ENCODE assay signal across 9 mouse cellular contexts in genomic region chr7:100178016-100178890, GRCm38 (mm10). TPM values are rescaled to one million over a fixed set of nuclear protein-coding genes. Genes with fewer than 3 reads are reported as not detected.
A peak's percentile ranks its signal among the peaks of the same experiment; 100 is the strongest.
DNase-seq lines count a peak whose midpoint lies in the region; ATAC-seq and TF ChIP-seq lines count a peak whose summit lies in the region.
"Had no signal": no experiment of that assay in that cellular context is flagged by ENCODE, and none has a peak within 500 bp of the region (broad histone marks: within the 10 kb centered on the region; RNA-seq: fewer than 3 reads in every experiment).

No protein-coding gene starts in this region.

- TF ChIP-seq CTCF in kidney, postnatal 0 days (IDR thresholded peaks at IDR 0.05; ENCODE audit: low read depth): no peak
- TF ChIP-seq CTCF in liver, embryonic 14.5 days (IDR thresholded peaks at IDR 0.05; ENCODE audit: low read depth): no peak
- no peak for TF ChIP-seq CTCF in thymus, adult 2 months (IDR thresholded peaks at IDR 0.05; ENCODE audit: borderline replicate concordance, control insufficient read depth, extremely low read depth, insufficient read depth, low read length, poor library complexity)

- H3K27me3 ChIP-seq in forebrain, embryonic 13.5 days: peaks cover 52% of the 10 kb centered on the region
- peaks cover 40% of the 10 kb centered on the region for H3K27me3 ChIP-seq in heart, embryonic 15.5 days
- H3K27me3 ChIP-seq in kidney, postnatal 0 days (ENCODE audit: insufficient read depth, low read length): peaks cover 19% of the 10 kb centered on the region
- peaks cover 20% of the 10 kb centered on the region for H3K27me3 ChIP-seq in liver, embryonic 14.5 days (ENCODE audit: control insufficient read depth, insufficient read depth, low read length)
- H3K27me3 ChIP-seq in thymus, adult 2 months (ENCODE audit: control insufficient read depth, insufficient read depth, low read length): peaks cover 11% of the 10 kb centered on the region

- peaks cover 12% of the 10 kb centered on the region for H3K4me1 ChIP-seq in forebrain, embryonic 13.5 days
- peaks cover 15% of the 10 kb centered on the region for H3K4me1 ChIP-seq in heart, embryonic 15.5 days (replicated peaks)
- peaks cover 10% of the 10 kb centered on the region; the same call in 1 of the 2 replicates for H3K4me1 ChIP-seq in kidney, postnatal 0 days (replicated peaks; ENCODE audit: insufficient read depth, low read length)
- H3K4me1 ChIP-seq in liver, embryonic 14.5 days (replicated peaks; ENCODE audit: control insufficient read depth in 2 of 2, insufficient read depth in 2 of 2, low read length in 1 of 2): peaks cover 17 to 23% of the 10 kb centered on the region in 2 experiments
- H3K4me1 ChIP-seq in thymus, adult 2 months (replicated peaks; ENCODE audit: control insufficient read depth, insufficient read depth, low read length): peaks cover 11% of the 10 kb centered on the region

- no peaks in the 10 kb centered on the region; the same call in 1 of the 2 replicates for H3K9me3 ChIP-seq in forebrain, embryonic 13.5 days (replicated peaks)
- no peaks in the 10 kb centered on the region for H3K9me3 ChIP-seq in heart, embryonic 15.5 days (replicated peaks)
- no peaks in the 10 kb centered on the region for H3K9me3 ChIP-seq in kidney, postnatal 0 days (replicated peaks; ENCODE audit: low read length)
- H3K9me3 ChIP-seq in liver, embryonic 14.5 days (ENCODE audit: control insufficient read depth, low read length): no peaks in the 10 kb centered on the region

- 9% methylated on average over 30 of the region's 30 CpGs for WGBS in forebrain, embryonic 13.5 days
- WGBS in heart, embryonic 15.5 days: 6% methylated on average over 30 of the region's 30 CpGs
- 7% methylated on average over 30 of the region's 30 CpGs for WGBS in kidney, postnatal 0 days
- 6% methylated on average over 30 of the region's 30 CpGs for WGBS in liver, embryonic 14.5 days (ENCODE audit: insufficient replicate concordance)
- WGBS in thymus, adult 2 months: 6% methylated on average over 30 of the region's 30 CpGs

- peak overlapping the region; percentile 35 for H3K4me3 ChIP-seq in forebrain, embryonic 13.5 days
- peak overlapping the region; percentile 49 for H3K4me3 ChIP-seq in heart, embryonic 15.5 days
- peak overlapping the region; percentile 41 for H3K4me3 ChIP-seq in kidney, postnatal 0 days (replicated peaks; ENCODE audit: low read depth, low read length)
- H3K4me3 ChIP-seq in liver, embryonic 14.5 days (ENCODE audit: insufficient read depth in 1 of 2, low read depth in 2 of 2, low read length in 2 of 2): peak overlapping the region; percentile 41 to 52
- H3K4me3 ChIP-seq in thymus, adult 2 months (ENCODE audit: control insufficient read depth, insufficient read depth, low read length): 0 out of 2 replicates have a peak overlapping the region, but pooled peaks have one; percentile 2

- no peak for TF ChIP-seq EP300 in liver, embryonic 14.5 days (IDR thresholded peaks at IDR 0.05; ENCODE audit: low read depth)

- no peak overlapping the region for H3K27ac ChIP-seq in forebrain, embryonic 13.5 days
- H3K27ac ChIP-seq in heart, embryonic 15.5 days: no peak overlapping the region
- no peak overlapping the region for H3K27ac ChIP-seq in kidney, postnatal 0 days
- H3K27ac ChIP-seq in liver, embryonic 14.5 days: no peak overlapping the region
- H3K27ac ChIP-seq in thymus, adult 2 months (ENCODE audit: control insufficient read depth, insufficient read depth, low read length): no peak overlapping the region

- H3K36me3 ChIP-seq in forebrain, embryonic 13.5 days (ENCODE audit: poor library complexity, severe bottlenecking): no peaks in the 10 kb centered on the region
- H3K36me3 ChIP-seq in heart, embryonic 15.5 days: no peaks in the 10 kb centered on the region
- no peaks in the 10 kb centered on the region for H3K36me3 ChIP-seq in kidney, postnatal 0 days (ENCODE audit: insufficient read depth, low read length)
- no peaks in the 10 kb centered on the region for H3K36me3 ChIP-seq in liver, embryonic 14.5 days (replicated peaks; ENCODE audit: control insufficient read depth, insufficient read depth, low read depth)
- H3K36me3 ChIP-seq in thymus, adult 2 months (ENCODE audit: control insufficient read depth, insufficient read depth, low read length): no peaks in the 10 kb centered on the region

- H3K4me2 ChIP-seq in forebrain, embryonic 13.5 days: peak overlapping the region; percentile 63
- H3K4me2 ChIP-seq in heart, embryonic 15.5 days: peak overlapping the region; percentile 83
- peak overlapping the region; percentile 83 for H3K4me2 ChIP-seq in kidney, postnatal 0 days (ENCODE audit: low read length)
- peak overlapping the region; percentile 62 for H3K4me2 ChIP-seq in liver, embryonic 14.5 days (ENCODE audit: low read depth)

- DNase-seq in cerebellum, postnatal 25 days: peak; percentile 20 to 33
- DNase-seq in cerebellum, adult 8-10 months: no peak
- DNase-seq in kidney, postnatal 0 days (ENCODE audit: low spot score): peak; percentile 72
- DNase-seq in liver, embryonic 14.5 days (ENCODE audit: low read depth in 3 of 3, low spot score in 3 of 3): peak in 2 of 3 experiments; percentile 31 to 32
- peak; percentile 13 for DNase-seq in naive thymus-derived CD4-positive, alpha-beta T cell, adult 2 months (ENCODE audit: low read depth)
- DNase-seq in thymus, adult 2 months: peak; percentile 34

- 0 out of 2 replicates have a peak, but pooled peaks have one; percentile 33 for ATAC-seq in forebrain, embryonic 13.5 days
- peak; percentile 75 for ATAC-seq in heart, embryonic 15.5 days (replicated peaks; ENCODE audit: insufficient number of reproducible peaks, insufficient read depth, low FRiP score, low read depth)
- peak; percentile 69 for ATAC-seq in kidney, postnatal 0 days (replicated peaks; ENCODE audit: low FRiP score, low read depth)
- ATAC-seq in liver, embryonic 14.5 days (ENCODE audit: insufficient read depth): peak; percentile 68

- TF ChIP-seq POLR2A in thymus, adult 2 months (IDR thresholded peaks at IDR 0.05; ENCODE audit: control insufficient read depth, extremely low read depth, insufficient read depth, low read length, poor library complexity): no peak

- peak overlapping the region; percentile 47 for H3K9ac ChIP-seq in forebrain, embryonic 13.5 days
- H3K9ac ChIP-seq in heart, embryonic 15.5 days: peak overlapping the region; percentile 34; the same call in 1 of the 2 replicates
- peak overlapping the region; percentile 42; the same call in 1 of the 2 replicates for H3K9ac ChIP-seq in kidney, postnatal 0 days (ENCODE audit: low read depth, low read length)
- H3K9ac ChIP-seq in liver, embryonic 14.5 days (replicated peaks): peak overlapping the region; percentile 25; the same call in 1 of the 2 replicates

RNA-seq across cellular contexts. Expression of gene Kcne3, which starts 2.0 kb away (rescaled TPM):
- 1.4 and 2.0 TPM in 2 replicates for polyA plus RNA-seq in forebrain, embryonic 13.5 days (2015; fragmentation: Nextera tagmentation; extraction: Ambion mirVana)
- polyA plus RNA-seq in heart, embryonic 15.5 days (2015; fragmentation: Nextera tagmentation; extraction: Ambion mirVana): 6.7 and 7.4 TPM in 2 replicates
- polyA plus RNA-seq in kidney, postnatal 0 days (2015; fragmentation: Nextera tagmentation; extraction: Ambion mirVana): 2.3 and 2.6 TPM in 2 replicates
- 1.4 TPM in 2 replicates for polyA plus RNA-seq in liver, embryonic 14.5 days (2012; rRNA removed)
- polyA plus RNA-seq in liver, embryonic 14.5 days (2014; fragmentation: Nextera tagmentation; extraction: Ambion mirVana): 0.88 and 1.2 TPM in 2 replicates
- polyA plus RNA-seq in thymus, adult 2 months (2012; rRNA removed): 0.97 and 1.7 TPM in 2 replicates
- polyA plus RNA-seq: C2C12 had no signal

RNA-seq across cellular contexts. Expression of gene Lipt2, which starts 19.2 kb away (rescaled TPM):
- 16.3 and 17.1 TPM in 2 replicates for polyA plus RNA-seq in forebrain, embryonic 13.5 days (2015; fragmentation: Nextera tagmentation; extraction: Ambion mirVana)
- 11.2 and 13.7 TPM in 2 replicates for polyA plus RNA-seq in heart, embryonic 15.5 days (2015; fragmentation: Nextera tagmentation; extraction: Ambion mirVana)
- 19.7 and 20.1 TPM in 2 replicates for polyA plus RNA-seq in kidney, postnatal 0 days (2015; fragmentation: Nextera tagmentation; extraction: Ambion mirVana)
- polyA plus RNA-seq in liver, embryonic 14.5 days (2012; rRNA removed): 2.8 and 3.8 TPM in 2 replicates
- 5.3 and 5.6 TPM in 2 replicates for polyA plus RNA-seq in liver, embryonic 14.5 days (2014; fragmentation: Nextera tagmentation; extraction: Ambion mirVana)
- 4.3 and 4.7 TPM in 2 replicates for polyA plus RNA-seq in thymus, adult 2 months (2012; rRNA removed)

RNA-seq across cellular contexts. Expression of gene Pgm2l1, which starts 48.9 kb away (rescaled TPM):
- polyA plus RNA-seq in forebrain, embryonic 13.5 days (2015; fragmentation: Nextera tagmentation; extraction: Ambion mirVana): 9.5 and 10.3 TPM in 2 replicates
- polyA plus RNA-seq in heart, embryonic 15.5 days (2015; fragmentation: Nextera tagmentation; extraction: Ambion mirVana): 1.2 and 1.3 TPM in 2 replicates
- 2.4 and 2.5 TPM in 2 replicates for polyA plus RNA-seq in kidney, postnatal 0 days (2015; fragmentation: Nextera tagmentation; extraction: Ambion mirVana)
- 1.6 and 2.4 TPM in 2 replicates for polyA plus RNA-seq in liver, embryonic 14.5 days (2012; rRNA removed)
- polyA plus RNA-seq in liver, embryonic 14.5 days (2014; fragmentation: Nextera tagmentation; extraction: Ambion mirVana): 1.3 TPM in 2 replicates
- polyA plus RNA-seq in thymus, adult 2 months (2012; rRNA removed): 15.8 and 19.3 TPM in 2 replicates

RNA-seq across cellular contexts. Expression of gene Pold3, which starts 56.9 kb away (rescaled TPM):
- polyA plus RNA-seq in forebrain, embryonic 13.5 days (2015; fragmentation: Nextera tagmentation; extraction: Ambion mirVana): 71.4 and 78.4 TPM in 2 replicates
- 30.7 and 35.6 TPM in 2 replicates for polyA plus RNA-seq in heart, embryonic 15.5 days (2015; fragmentation: Nextera tagmentation; extraction: Ambion mirVana)
- 34.8 and 42.1 TPM in 2 replicates for polyA plus RNA-seq in kidney, postnatal 0 days (2015; fragmentation: Nextera tagmentation; extraction: Ambion mirVana)
- polyA plus RNA-seq in liver, embryonic 14.5 days (2012; rRNA removed): 19.2 and 31.9 TPM in 2 replicates
- polyA plus RNA-seq in liver, embryonic 14.5 days (2014; fragmentation: Nextera tagmentation; extraction: Ambion mirVana): 50.8 and 51.1 TPM in 2 replicates
- 21.4 and 22.7 TPM in 2 replicates for polyA plus RNA-seq in thymus, adult 2 months (2012; rRNA removed)
